Mouse (Mus musculus): ENCODE measurements at regions not wholly inside any gene's neighbourhood (a gene's known extent, or its start where the extent isn't known, plus 50 kb on each side); places are given as distances from the start of the nearest gene placed in this dataset.

DNA sequence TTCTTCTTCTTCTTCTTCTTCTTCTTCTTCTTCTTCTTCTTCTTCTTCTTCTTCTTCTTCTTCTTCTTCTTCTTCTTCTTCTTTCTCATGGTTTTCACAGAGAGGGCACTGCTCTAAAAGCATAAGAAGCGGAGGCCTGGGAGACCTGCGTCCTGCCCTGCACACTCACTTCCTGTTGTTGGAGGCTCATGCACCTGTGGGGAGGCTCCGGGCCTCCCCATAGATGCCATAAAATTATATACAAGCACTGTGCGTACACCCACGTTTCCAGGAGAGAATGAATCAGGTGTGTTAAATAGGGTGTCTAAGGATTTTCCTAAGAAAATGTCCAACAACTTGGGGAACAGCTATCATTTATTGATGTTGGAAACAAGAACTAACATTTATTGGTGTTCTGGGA, 148.9 kb upstream of the Pik3r1 start:
- TF ChIP-seq POLR2A (IDR thresholded peaks at IDR 0.05; ENCODE audit: low read depth, low read length), result no peak
- no peak for TF ChIP-seq CTCF (conservative IDR thresholded peaks at IDR 0.05; ENCODE audit: insufficient read depth, insufficient read length, low read depth, low read length)
